Mouse (Mus musculus) right cerebral cortex, adult 18-20 months (tissue): ENCODE measurements around the gene Armc10.
"Not testable (repeated sequence)": the region's sequence is repeated elsewhere in the genome, so short reads cannot be mapped to it uniquely, and the experiment has no call there.

Experiments
- DNase-seq: peaks from one replicate; pipeline ENCODE4 v3.0.0; 2022; ENCODE audit warnings: mixed read lengths

Gene Armc10

GRCm38 (mm10) chr5:21669307-21669706 lies 23.7 kb downstream of the Armc10 start:
- no peak for DNase-seq

- DNase-seq = no peak
Observed at GRCm38 (mm10) chr5:21672812-21673635, 27.4 kb downstream of the Armc10 start.

GRCm38 (mm10) chr5:21673742-21674141 lies 28.1 kb downstream of the Armc10 start:
- DNase-seq = no peak

GRCm38 (mm10) chr5:21675019-21675418 lies 29.4 kb downstream of the Armc10 start:
- no peak for DNase-seq

GRCm38 (mm10) chr5:21675494-21675893 lies 29.9 kb downstream of the Armc10 start:
- DNase-seq = no peak

- no peak for DNase-seq
Observed at GRCm38 (mm10) chr5:21677939-21678338, 32.3 kb downstream of the Armc10 start.

- no peak for DNase-seq
Observed at GRCm38 (mm10) chr5:21678363-21678762, 32.8 kb downstream of the Armc10 start.

- DNase-seq = no peak
Observed at GRCm38 (mm10) chr5:21680029-21680428, 34.4 kb downstream of the Armc10 start.

GRCm38 (mm10) chr5:21680940-21681339 lies 35.3 kb downstream of the Armc10 start:
- DNase-seq = peak; percentile 54

GRCm38 (mm10) chr5:21683811-21684210 lies 38.2 kb downstream of the Armc10 start:
- DNase-seq = no peak

GRCm38 (mm10) chr5:21685001-21685400 lies 39.4 kb downstream of the Armc10 start:
- no peak for DNase-seq

GRCm38 (mm10) chr5:21687042-21687441 lies 41.4 kb downstream of the Armc10 start:
- DNase-seq = no peak

GRCm38 (mm10) chr5:21692230-21692629 lies 46.6 kb downstream of the Armc10 start:
- DNase-seq = no peak

- DNase-seq = no peak
Observed at GRCm38 (mm10) chr5:21693372-21693870, 47.8 kb downstream of the Armc10 start.

- DNase-seq = no peak
Observed at GRCm38 (mm10) chr5:21694854-21695490, 49.4 kb downstream of the Armc10 start.

- not testable (repeated sequence) for DNase-seq
Observed at GRCm38 (mm10) chr5:21699555-21699954, 53.9 kb downstream of the Armc10 start.

GRCm38 (mm10) chr5:21700272-21700821 lies 54.7 kb downstream of the Armc10 start:
- no peak for DNase-seq

GRCm38 (mm10) chr5:21700934-21701333 lies 55.3 kb downstream of the Armc10 start:
- DNase-seq = no peak

GRCm38 (mm10) chr5:21701351-21702008 lies 55.9 kb downstream of the Armc10 start, which contains the start of gene Napepld:
Napepld (minus strand) TSS chr5:21701396.
- peak; percentile 99 for DNase-seq

- no peak for DNase-seq
Observed at GRCm38 (mm10) chr5:21702009-21702364, 56.4 kb downstream of the Armc10 start.

GRCm38 (mm10) chr5:21702873-21703475 lies 57.4 kb downstream of the Armc10 start:
- no peak for DNase-seq

- no peak for DNase-seq
Observed at GRCm38 (mm10) chr5:21703708-21704107, 58.1 kb downstream of the Armc10 start.

GRCm38 (mm10) chr5:21706546-21706945 lies 60.9 kb downstream of the Armc10 start:
- no peak for DNase-seq
